Mouse (Mus musculus): ENCODE measurements at regions not wholly inside any gene's neighbourhood (a gene's known extent, or its start where the extent isn't known, plus 50 kb on each side); places are given as distances from the start of the nearest gene placed in this dataset.

DNA sequence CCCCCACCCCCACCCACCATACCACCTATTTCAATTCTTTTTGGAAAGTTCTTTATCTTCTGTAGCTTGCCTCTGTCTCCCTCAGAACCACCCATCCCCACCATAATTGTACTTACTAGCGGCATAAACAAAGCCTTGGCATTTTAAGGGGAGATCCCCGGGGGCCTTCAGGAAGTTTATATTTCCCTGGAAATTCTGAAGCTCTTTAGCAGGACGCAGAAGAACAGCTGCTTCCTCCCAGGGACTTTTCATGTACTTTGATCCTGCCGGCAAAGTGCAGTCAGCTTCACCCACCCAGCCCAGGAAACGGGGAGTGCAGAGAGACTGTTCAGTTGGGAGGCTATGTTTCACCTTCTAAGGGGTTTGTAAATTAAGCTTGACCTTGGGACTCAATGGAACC is 545.6 kb upstream of the Tbl1xr1 start:
- no peak overlapping the region for H3K4me3 ChIP-seq (ENCODE audit: control insufficient read depth in 1 of 2, insufficient read depth in 1 of 2, low read depth in 2 of 2, low read length in 2 of 2)
- no peak overlapping the region for H3K9ac ChIP-seq (ENCODE audit: control insufficient read depth, low read depth, low read length, poor library complexity, severe bottlenecking)
- no peaks in the 10 kb centered on the region for H3K79me2 ChIP-seq (ENCODE audit: control insufficient read depth, insufficient read depth, low read length, poor library complexity)
- no peak overlapping the region for H3K27ac ChIP-seq (ENCODE audit: control insufficient read depth, low read depth, low read length)
- TF ChIP-seq MAX (IDR thresholded peaks at IDR 0.05; ENCODE audit: low read length), result no peak
- no peak for TF ChIP-seq RCOR1 (IDR thresholded peaks at IDR 0.05; ENCODE audit: low read depth, low read length)
- no peak for TF ChIP-seq POLR2AphosphoS2 (IDR thresholded peaks at IDR 0.05; ENCODE audit: low read length)
- TF ChIP-seq SMC3 (IDR thresholded peaks at IDR 0.05; ENCODE audit: low read depth, low read length), result no peak
- no peak for TF ChIP-seq GATA1 (IDR thresholded peaks at IDR 0.05; ENCODE audit: low read depth, low read length)
- TF ChIP-seq UBTF (IDR thresholded peaks at IDR 0.05; ENCODE audit: borderline replicate concordance, insufficient read depth, low read depth, low read length), result no peak
- no peak for TF ChIP-seq CTCF (IDR thresholded peaks at IDR 0.05 in 2 of 3, conservative IDR thresholded peaks at IDR 0.05 in 1 of 3; ENCODE audit: control insufficient read depth in 1 of 3, insufficient read depth in 1 of 3, low read depth in 2 of 3, low read length in 3 of 3, poor library complexity in 1 of 3, severe bottlenecking in 1 of 3)
- no peak for TF ChIP-seq E2F4 (IDR thresholded peaks at IDR 0.05; ENCODE audit: borderline replicate concordance, low read depth, low read length)
- no peak for TF ChIP-seq TBP (IDR thresholded peaks at IDR 0.05; ENCODE audit: low read depth, low read length)
- no peak for TF ChIP-seq MYB (IDR thresholded peaks at IDR 0.05; ENCODE audit: low read depth, low read length)
- no peak for TF ChIP-seq NRF1 (IDR thresholded peaks at IDR 0.05; ENCODE audit: insufficient read depth, low read depth, low read length, poor library complexity, severe bottlenecking)
- no peak for TF ChIP-seq EP300 (IDR thresholded peaks at IDR 0.05; ENCODE audit: low read depth in 1 of 2, low read length in 2 of 2)
- TF ChIP-seq NELFE (IDR thresholded peaks at IDR 0.05; ENCODE audit: low read depth, low read length), result no peak
- TF ChIP-seq ZNF384 (IDR thresholded peaks at IDR 0.05; ENCODE audit: low read depth, low read length), result no peak
- no peak for TF ChIP-seq POLR2AphosphoS5 (IDR thresholded peaks at IDR 0.05; ENCODE audit: borderline replicate concordance, low read depth, low read length)
- no peak for TF ChIP-seq MYC (IDR thresholded peaks at IDR 0.05; ENCODE audit: low read depth, low read length)
- no peak for TF ChIP-seq MAFK (IDR thresholded peaks at IDR 0.05; ENCODE audit: borderline replicate concordance, low read depth, low read length)
- TF ChIP-seq USF1 (IDR thresholded peaks at IDR 0.05; ENCODE audit: low read depth, low read length), result no peak
- TF ChIP-seq BHLHE40 (IDR thresholded peaks at IDR 0.05; ENCODE audit: borderline replicate concordance, low read depth, low read length), result no peak
- no peak for TF ChIP-seq ELF1 (IDR thresholded peaks at IDR 0.05; ENCODE audit: low read depth, low read length)
- H3K36me3 ChIP-seq (ENCODE audit: control insufficient read depth in 1 of 2, insufficient read depth in 2 of 2, low read length in 2 of 2), result no peaks in the 10 kb centered on the region
- no peak for DNase-seq (ENCODE audit: low read depth, low spot score)
- H3K9me3 ChIP-seq (replicated peaks; ENCODE audit: insufficient read depth, low read length), result no peaks in the 10 kb centered on the region
- no peaks in the 10 kb centered on the region for H3K4me1 ChIP-seq (ENCODE audit: control insufficient read depth in 1 of 2, insufficient read depth in 2 of 2, low read length in 2 of 2)
- H3K27me3 ChIP-seq (ENCODE audit: control insufficient read depth in 1 of 2, insufficient read depth in 2 of 2, low read length in 2 of 2), result no peaks in the 10 kb centered on the region

DNA sequence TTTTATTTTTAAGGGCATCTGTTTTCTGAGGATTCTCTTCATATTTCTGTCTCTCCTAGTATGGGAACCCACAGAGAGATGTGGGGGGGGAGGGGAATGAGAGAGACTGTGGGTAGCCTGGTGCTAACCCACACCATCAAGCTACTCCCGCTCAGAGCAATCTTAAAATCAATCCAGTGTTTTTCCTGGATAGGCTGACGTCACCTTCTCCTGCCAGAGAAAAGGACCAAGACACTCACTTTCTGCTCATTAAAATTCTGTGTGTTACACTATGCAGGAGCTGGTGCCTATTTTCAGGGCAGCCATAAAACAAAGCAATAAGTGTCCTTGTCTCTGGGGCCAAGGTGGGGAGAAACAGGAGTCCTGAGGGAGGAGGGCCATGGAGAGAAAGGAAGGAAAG is 537.3 kb upstream of the Tbl1xr1 start:
- no peaks in the 10 kb centered on the region for H3K27me3 ChIP-seq (ENCODE audit: control insufficient read depth in 1 of 2, insufficient read depth in 2 of 2, low read length in 2 of 2)
- no peak overlapping the region for H3K4me3 ChIP-seq (ENCODE audit: control insufficient read depth in 1 of 2, insufficient read depth in 1 of 2, low read depth in 2 of 2, low read length in 2 of 2)
- TF ChIP-seq MAFK (IDR thresholded peaks at IDR 0.05; ENCODE audit: borderline replicate concordance, low read depth, low read length) (no peak), HCFC1 (IDR thresholded peaks at IDR 0.05; ENCODE audit: low read depth, low read length) (no peak), ZMIZ1 (IDR thresholded peaks at IDR 0.05; ENCODE audit: low read depth, low read length) (no peak), RAD21 (IDR thresholded peaks at IDR 0.05; ENCODE audit: low read depth, low read length) (no peak), GATA1 (IDR thresholded peaks at IDR 0.05; ENCODE audit: low read depth, low read length) (no peak), ETS1 (IDR thresholded peaks at IDR 0.05; ENCODE audit: low read depth, low read length) (no peak)

More for the DNA sequence above, 537.3 kb upstream of the Tbl1xr1 start:
- Histone ChIP-seq H3K9ac (ENCODE audit: control insufficient read depth, low read depth, low read length, poor library complexity, severe bottlenecking) (no peak overlapping the region), H3K27ac (ENCODE audit: control insufficient read depth, low read depth, low read length) (no peak overlapping the region), H3K36me3 (ENCODE audit: control insufficient read depth in 1 of 2, insufficient read depth in 2 of 2, low read length in 2 of 2) (no peaks in the 10 kb centered on the region), H3K79me2 (ENCODE audit: control insufficient read depth, insufficient read depth, low read length, poor library complexity) (no peaks in the 10 kb centered on the region), H3K9me3 (replicated peaks; ENCODE audit: insufficient read depth, low read length) (no peaks in the 10 kb centered on the region), H3K4me1 (ENCODE audit: control insufficient read depth in 1 of 2, insufficient read depth in 2 of 2, low read length in 2 of 2) (no peaks in the 10 kb centered on the region)
- DNase-seq (ENCODE audit: low read depth, low spot score), result no peak

Data from MEL (cell line).